In the genomic region with DNA sequence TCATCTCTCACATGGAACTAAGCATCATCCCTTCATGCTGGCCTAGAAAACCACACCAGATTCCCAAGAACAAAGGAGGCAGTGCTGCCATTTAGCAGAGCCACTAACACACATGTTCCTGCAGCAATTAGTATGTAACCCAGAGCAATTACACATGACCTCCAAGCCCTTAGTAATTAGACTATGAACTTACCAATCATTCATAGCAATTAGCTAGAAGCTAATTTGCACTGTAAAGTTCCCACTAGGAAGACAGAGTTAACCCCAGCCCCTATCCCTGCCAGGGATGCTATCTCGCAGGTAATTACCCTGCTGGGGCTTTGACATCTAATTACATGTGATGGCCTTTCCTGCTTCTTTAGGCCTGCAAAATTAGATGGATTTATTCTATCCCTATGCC, we compare ENCODE assay signal across 28 mouse cellular contexts.
DNase-seq lines count a peak whose midpoint lies in the region; ATAC-seq lines count a peak whose summit lies in the region.
"Had no signal": no experiment of that assay in that cellular context is flagged by ENCODE, and none has a peak within 500 bp of the region (broad histone marks: within the 10 kb centered on the region; RNA-seq: fewer than 3 reads in every experiment).

No protein-coding gene starts in this region.

- H3K27ac ChIP-seq in hindbrain, embryonic 14.5 days, result no peak overlapping the region
- no peak overlapping the region for H3K27ac ChIP-seq in hindbrain, embryonic 12.5 days
- H3K27ac ChIP-seq in neural tube, embryonic 13.5 days (replicated peaks), result peak overlapping the region; percentile 14; the same call in 1 of the 2 replicates
- H3K27ac ChIP-seq in neural tube, embryonic 14.5 days (ENCODE audit: low read depth, low read length), result no peak overlapping the region
- H3K27ac ChIP-seq: heart, embryonic 10.5 days; limb, embryonic 10.5 days; limb, embryonic 15.5 days; liver, embryonic 13.5 days; midbrain, embryonic 12.5 days had no signal

- peaks cover 1% of the 10 kb centered on the region for H3K4me1 ChIP-seq in hindbrain, embryonic 14.5 days (replicated peaks; ENCODE audit: control insufficient read depth, insufficient read depth, low read length)
- H3K4me1 ChIP-seq in hindbrain, embryonic 12.5 days, result peaks cover 6% of the 10 kb centered on the region
- peaks cover 11% of the 10 kb centered on the region for H3K4me1 ChIP-seq in neural tube, embryonic 13.5 days (replicated peaks)
- peaks cover 3% of the 10 kb centered on the region for H3K4me1 ChIP-seq in neural tube, embryonic 14.5 days (ENCODE audit: control insufficient read depth, insufficient read depth, low read length)
- H3K4me1 ChIP-seq: liver, embryonic 13.5 days had no signal

- no peak overlapping the region for H3K4me2 ChIP-seq in hindbrain, embryonic 14.5 days (replicated peaks)
- no peak overlapping the region for H3K4me2 ChIP-seq in hindbrain, embryonic 12.5 days (replicated peaks)
- no peak overlapping the region for H3K4me2 ChIP-seq in neural tube, embryonic 13.5 days
- no peak overlapping the region for H3K4me2 ChIP-seq in neural tube, embryonic 14.5 days (ENCODE audit: low read depth, low read length)
- H3K4me2 ChIP-seq: limb, embryonic 15.5 days; liver, embryonic 13.5 days; midbrain, embryonic 12.5 days had no signal

- WGBS in hindbrain, embryonic 14.5 days, result 68% methylated on average over 1 of the region's 1 CpGs
- 64% methylated on average over 1 of the region's 1 CpGs for WGBS in hindbrain, embryonic 12.5 days
- WGBS in neural tube, embryonic 13.5 days, result 53% methylated on average over 1 of the region's 1 CpGs
- WGBS in neural tube, embryonic 14.5 days, result 61% methylated on average over 1 of the region's 1 CpGs

- no peaks in the 10 kb centered on the region for H3K27me3 ChIP-seq in hindbrain, embryonic 14.5 days (ENCODE audit: control insufficient read depth, insufficient read depth, low read length)
- no peaks in the 10 kb centered on the region for H3K27me3 ChIP-seq in hindbrain, embryonic 12.5 days
- no peaks in the 10 kb centered on the region for H3K27me3 ChIP-seq in neural tube, embryonic 13.5 days
- H3K27me3 ChIP-seq in neural tube, embryonic 14.5 days (ENCODE audit: control insufficient read depth, insufficient read depth, low read length), result no peaks in the 10 kb centered on the region
- H3K27me3 ChIP-seq: liver, embryonic 13.5 days had no signal

- no peak for DNase-seq in hindbrain, embryonic 14.5 days (ENCODE audit: low spot score)
- no peak for DNase-seq in neural tube, embryonic 10.5 days (ENCODE audit: extremely low spot score, low spot score)
- DNase-seq in ovary, postnatal 36 days (ENCODE audit: low spot score), result no peak
- no peak for DNase-seq in lung, adult 18-20 months
- DNase-seq: adrenal gland, postnatal 25 days; B cell, adult 2 months; cerebellum, adult 18-20 months; cerebellum, postnatal 14 days; gastrocnemius, postnatal 25 days; heart, adult 11 months; heart, postnatal 36 days; kidney, adult 9 months; kidney, postnatal 10 days; layer of hippocampus, postnatal 36 days; liver, embryonic 13.5 days; lung, adult 2 months; lung, postnatal 10 days; right cerebral cortex, postnatal 14 days; thymus, postnatal 4 days had no signal

- no peak overlapping the region for H3K4me3 ChIP-seq in hindbrain, embryonic 14.5 days (replicated peaks; ENCODE audit: low read length)
- H3K4me3 ChIP-seq in hindbrain, embryonic 12.5 days, result no peak overlapping the region
- H3K4me3 ChIP-seq in neural tube, embryonic 13.5 days, result no peak overlapping the region
- no peak overlapping the region for H3K4me3 ChIP-seq in neural tube, embryonic 14.5 days (ENCODE audit: low read depth, low read length)
- H3K4me3 ChIP-seq: heart, embryonic 10.5 days; limb, embryonic 10.5 days; limb, embryonic 15.5 days; liver, embryonic 13.5 days; midbrain, embryonic 12.5 days; myocyte had no signal

- ATAC-seq in hindbrain, embryonic 14.5 days (ENCODE audit: low FRiP score), result peak; percentile 65; the same call in 1 of the 2 replicates
- no peak for ATAC-seq in hindbrain, embryonic 12.5 days (ENCODE audit: low FRiP score)
- ATAC-seq in neural tube, embryonic 13.5 days (ENCODE audit: low read depth), result peak; percentile 61; the same call in 1 of the 2 replicates
- peak; percentile 44; the same call in 1 of the 2 replicates for ATAC-seq in neural tube, embryonic 14.5 days (ENCODE audit: low read depth)
- ATAC-seq: intestine, postnatal 0 days had no signal

- no peak overlapping the region for H3K9ac ChIP-seq in hindbrain, embryonic 14.5 days
- no peak overlapping the region for H3K9ac ChIP-seq in hindbrain, embryonic 12.5 days
- no peak overlapping the region for H3K9ac ChIP-seq in neural tube, embryonic 13.5 days
- no peak overlapping the region for H3K9ac ChIP-seq in neural tube, embryonic 14.5 days (replicated peaks; ENCODE audit: low read depth, low read length)
- H3K9ac ChIP-seq: limb, embryonic 15.5 days; liver, embryonic 13.5 days; midbrain, embryonic 12.5 days had no signal

- no peaks in the 10 kb centered on the region for H3K36me3 ChIP-seq in hindbrain, embryonic 14.5 days (replicated peaks; ENCODE audit: control insufficient read depth, insufficient read depth)
- no peaks in the 10 kb centered on the region for H3K36me3 ChIP-seq in hindbrain, embryonic 12.5 days
- H3K36me3 ChIP-seq in neural tube, embryonic 13.5 days, result no peaks in the 10 kb centered on the region
- H3K36me3 ChIP-seq in neural tube, embryonic 14.5 days (ENCODE audit: control insufficient read depth, insufficient read depth, low read length), result no peaks in the 10 kb centered on the region
- H3K36me3 ChIP-seq: heart, embryonic 10.5 days; limb, embryonic 10.5 days; limb, embryonic 15.5 days; liver, embryonic 13.5 days; midbrain, embryonic 12.5 days had no signal

- H3K9me3 ChIP-seq in hindbrain, embryonic 14.5 days (ENCODE audit: control insufficient read depth, low read length), result no peaks in the 10 kb centered on the region
- peaks cover 8% of the 10 kb centered on the region for H3K9me3 ChIP-seq in hindbrain, embryonic 12.5 days (replicated peaks)
- H3K9me3 ChIP-seq in neural tube, embryonic 13.5 days, result peaks cover 13% of the 10 kb centered on the region; the same call in 1 of the 2 replicates
- no peaks in the 10 kb centered on the region for H3K9me3 ChIP-seq in neural tube, embryonic 14.5 days (ENCODE audit: control insufficient read depth, low read length)
- H3K9me3 ChIP-seq: heart, embryonic 10.5 days; limb, embryonic 10.5 days; limb, embryonic 15.5 days; liver, embryonic 13.5 days had no signal
